Mouse (Mus musculus): ENCODE data around the gene Ripk1.
A peak's percentile ranks its signal among the peaks of the same experiment; 100 is the strongest.

Ripk1 gene

DNA sequence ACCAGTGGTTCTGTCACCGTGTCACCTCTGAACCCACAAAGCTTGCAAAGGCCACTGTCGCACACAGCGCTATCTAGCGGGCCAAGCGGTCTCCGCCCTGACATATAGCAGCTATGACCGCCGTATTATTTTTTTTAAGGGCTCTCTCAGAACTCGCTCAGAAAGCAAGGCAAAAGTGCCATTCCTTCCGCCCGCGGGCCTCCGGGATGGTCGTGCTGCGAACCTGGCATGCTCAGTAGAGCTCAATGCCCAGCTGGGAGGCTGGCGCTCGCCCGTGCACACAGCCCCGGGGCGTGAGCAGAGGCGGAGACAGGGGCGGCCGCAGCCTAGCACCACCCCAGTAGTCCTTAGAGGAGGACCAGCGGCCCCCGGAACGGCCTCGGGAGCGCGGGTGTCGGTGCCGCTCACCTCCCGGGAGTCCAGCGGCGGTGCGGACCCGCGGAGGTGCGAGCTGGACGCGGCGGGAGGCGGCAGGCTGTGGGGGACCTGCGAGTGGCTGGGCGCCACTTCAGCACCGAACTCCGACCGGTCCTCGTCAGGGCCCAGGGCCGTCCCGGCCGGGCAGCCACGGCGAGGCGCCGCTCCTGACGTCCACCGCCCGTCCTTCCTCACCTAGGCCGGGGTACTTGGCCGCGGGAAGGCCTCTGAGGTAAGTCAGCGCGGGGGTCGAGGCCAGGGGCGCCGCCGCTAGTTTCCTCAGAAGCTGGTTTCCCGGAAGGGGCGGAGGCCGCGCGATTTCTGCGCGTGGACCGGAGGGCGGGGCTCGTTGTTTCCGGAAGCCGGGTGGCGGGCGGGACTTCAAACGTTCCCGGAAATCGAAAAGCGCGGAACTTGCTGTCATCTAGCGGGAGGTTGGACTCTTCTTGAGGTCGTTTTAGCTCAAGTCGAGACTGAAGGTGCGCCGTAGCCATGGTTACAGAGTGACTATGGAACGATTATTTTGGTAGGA, at the start of gene Ripk1, which contains the start of gene Serpinb6a:
Gene Ripk1, plus strand, starts transcription at position 306 of the 949 bp plus-strand sequence.
Gene Serpinb6a, minus strand, starts transcription at position 737 of the 949 bp plus-strand sequence.
- peak; percentile 90 for ATAC-seq (ENCODE audit: insufficient number of reproducible peaks, low FRiP score, low TSS enrichment)

DNA sequence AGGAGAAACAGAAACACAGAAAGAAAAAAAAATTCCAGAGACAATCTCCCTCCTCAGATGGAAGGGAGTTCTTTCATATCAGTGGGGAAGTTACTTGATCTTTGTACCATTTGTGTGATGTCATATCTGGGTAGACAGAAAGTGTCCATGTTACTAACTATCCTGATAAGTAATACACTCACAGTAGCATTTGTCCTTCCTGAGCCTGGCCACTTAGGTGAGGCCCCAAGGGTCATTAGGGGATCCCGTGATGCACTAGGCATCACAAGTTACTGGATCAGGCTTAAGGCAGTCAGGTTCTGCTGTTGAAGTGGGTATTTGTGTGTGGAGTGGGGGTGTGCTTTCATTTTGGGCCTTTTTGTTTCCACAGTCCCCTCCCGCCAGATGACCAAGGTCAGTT, 49.2 kb upstream of the Ripk1 start:
- ATAC-seq (ENCODE audit: insufficient number of reproducible peaks, low FRiP score, low TSS enrichment): no peak

DNA sequence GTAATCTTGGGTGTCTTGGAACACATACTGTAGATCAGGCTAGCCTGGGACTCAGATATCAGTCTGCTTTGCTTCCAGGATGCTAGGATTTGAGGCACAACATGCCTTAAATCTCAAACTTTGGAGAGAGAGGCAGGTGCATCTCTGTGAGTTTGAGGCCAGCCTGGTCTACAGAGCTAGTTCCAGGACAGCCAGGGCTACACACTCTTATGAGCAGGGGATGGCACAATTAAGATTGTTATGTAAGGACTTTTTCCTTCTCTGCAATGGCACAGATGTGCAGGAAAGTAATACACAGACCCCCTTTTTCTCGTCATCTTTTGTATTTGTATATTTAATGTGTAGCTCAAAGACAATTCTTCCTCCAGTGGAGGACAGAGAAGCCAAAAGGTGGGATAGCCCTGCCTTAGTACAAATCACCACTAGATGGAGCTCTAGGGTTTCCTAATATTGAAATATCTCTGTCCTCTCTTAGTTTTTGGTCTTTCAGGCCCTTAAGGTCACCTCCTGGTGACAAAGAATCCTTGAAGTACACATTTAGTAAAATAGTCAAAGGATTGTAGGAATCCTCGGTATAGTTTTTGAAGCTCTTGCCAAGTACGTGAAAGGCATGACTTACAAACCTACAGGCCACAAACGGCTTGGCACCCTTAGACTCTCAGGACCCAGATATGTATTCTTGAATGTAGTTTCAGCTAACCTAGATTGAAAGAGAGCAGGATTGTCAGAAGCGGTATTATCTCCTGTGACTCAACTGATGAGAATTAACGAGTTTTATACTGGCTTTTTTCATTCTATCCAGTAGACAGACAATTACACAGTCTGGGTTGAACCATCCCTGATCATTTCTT, 45.4 kb upstream of the Ripk1 start:
- peak; percentile 82 for ATAC-seq (ENCODE audit: insufficient number of reproducible peaks, low FRiP score, low TSS enrichment)

DNA sequence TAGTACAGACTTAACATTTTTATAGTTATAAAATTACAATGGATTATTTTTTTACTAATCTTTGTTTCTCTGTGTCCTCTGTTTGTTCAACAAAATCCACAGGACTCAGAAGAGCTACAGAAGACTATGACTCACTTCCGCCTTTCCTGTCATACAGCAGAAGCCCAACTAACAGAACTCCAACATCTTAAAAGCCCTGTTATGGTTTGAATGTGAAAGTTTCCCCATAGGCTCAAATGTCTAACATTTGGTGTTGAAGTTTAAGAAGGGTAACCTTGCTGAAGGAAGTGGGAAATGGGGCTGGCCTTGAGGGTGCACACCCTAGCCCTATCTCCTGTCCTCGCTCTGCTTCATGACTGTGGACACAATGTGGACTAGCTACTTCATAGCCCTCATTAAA, 42.4 kb upstream of the Ripk1 start:
- ATAC-seq (ENCODE audit: insufficient number of reproducible peaks, low FRiP score, low TSS enrichment): no peak

DNA sequence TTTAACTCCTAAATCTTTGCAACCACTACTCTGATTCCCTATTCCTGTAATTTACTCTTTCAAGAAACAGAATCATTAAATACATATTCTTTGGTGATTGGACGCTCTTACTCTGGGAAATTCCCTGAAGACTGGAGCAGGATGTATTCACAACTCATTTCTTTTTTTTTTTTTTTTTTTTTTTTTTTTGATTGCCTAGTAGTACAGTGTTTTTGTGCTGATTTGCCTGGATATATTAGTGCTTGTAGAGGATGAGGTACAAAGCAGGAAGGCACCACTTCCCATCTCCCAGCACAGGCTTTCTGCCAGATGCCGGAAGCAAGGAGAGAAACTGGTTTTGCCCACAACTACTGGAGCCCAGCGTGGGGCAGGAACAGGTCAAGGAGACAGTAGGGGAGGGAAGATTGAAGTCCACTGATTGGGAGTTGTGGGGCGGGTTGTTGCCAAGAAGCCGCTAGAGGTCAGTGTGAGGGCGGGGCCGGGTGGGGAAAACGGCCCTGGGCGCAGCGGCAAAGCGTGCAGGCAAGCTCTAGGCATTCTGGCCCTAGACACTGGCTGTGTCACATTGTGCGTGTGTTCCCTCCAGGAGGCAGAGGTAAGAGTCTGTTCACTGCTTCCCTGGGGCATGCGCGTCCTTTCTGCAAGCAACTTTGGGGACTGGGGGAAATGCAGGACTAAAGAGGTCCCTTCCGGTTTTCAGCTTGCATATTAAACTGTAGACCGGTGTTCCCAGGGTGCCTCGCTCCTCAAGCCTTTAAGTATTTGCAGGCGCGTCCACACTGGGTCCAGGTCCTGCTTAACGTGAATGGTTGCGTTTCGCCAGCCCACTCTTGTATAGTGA, 37.7 kb upstream of the Ripk1 start, which contains the start of gene Nqo2:
Gene Nqo2, plus strand, starts transcription at position 482 of the 841 bp plus-strand sequence.
- ATAC-seq (ENCODE audit: insufficient number of reproducible peaks, low FRiP score, low TSS enrichment): peak; percentile 87

DNA sequence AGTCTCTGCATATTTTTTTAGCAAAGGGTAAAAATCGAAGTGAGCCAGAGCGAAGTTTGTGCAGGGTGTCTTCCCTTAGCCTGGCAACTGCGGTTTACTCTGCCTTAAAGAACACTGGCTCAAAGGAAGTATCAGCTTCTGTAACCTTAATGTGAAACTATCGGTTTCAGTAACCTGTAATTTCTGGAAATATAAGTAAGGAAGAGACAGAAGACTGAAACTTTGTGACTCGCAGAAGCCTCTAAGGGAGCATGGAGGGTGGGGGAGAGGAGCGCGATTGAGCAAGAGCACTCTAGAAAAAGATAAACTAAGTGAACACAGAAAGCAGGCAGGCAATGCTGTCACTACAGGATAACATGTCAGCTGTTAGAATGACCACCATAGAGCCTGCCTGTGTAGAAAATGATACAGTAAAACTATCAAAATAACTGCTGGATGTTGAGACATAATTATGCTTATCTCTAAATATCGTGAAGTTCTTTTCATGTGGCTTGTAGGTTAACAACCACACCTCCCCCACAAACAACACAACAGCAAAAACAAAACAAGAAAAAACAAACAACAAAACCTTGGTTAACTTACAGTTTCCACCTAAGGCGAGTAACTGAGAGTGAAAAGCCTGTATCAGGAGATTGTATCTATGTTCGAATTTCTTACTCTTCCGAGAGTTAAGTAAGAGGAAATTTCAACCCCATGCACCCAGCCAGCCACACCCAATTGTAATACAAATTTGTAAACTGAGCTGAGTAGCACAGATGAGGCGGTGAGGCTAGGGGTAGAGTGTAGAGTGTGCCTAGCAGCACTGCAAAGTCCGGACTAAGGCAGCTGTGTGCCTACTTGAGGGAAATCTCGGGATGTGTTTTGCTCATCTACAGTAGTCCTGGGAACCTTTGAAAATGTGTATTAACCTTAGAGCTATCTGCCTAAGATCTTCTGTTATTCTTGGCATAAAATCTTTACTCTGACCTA, 36.8 kb upstream of the Ripk1 start:
- no peak for ATAC-seq (ENCODE audit: insufficient number of reproducible peaks, low FRiP score, low TSS enrichment)

DNA sequence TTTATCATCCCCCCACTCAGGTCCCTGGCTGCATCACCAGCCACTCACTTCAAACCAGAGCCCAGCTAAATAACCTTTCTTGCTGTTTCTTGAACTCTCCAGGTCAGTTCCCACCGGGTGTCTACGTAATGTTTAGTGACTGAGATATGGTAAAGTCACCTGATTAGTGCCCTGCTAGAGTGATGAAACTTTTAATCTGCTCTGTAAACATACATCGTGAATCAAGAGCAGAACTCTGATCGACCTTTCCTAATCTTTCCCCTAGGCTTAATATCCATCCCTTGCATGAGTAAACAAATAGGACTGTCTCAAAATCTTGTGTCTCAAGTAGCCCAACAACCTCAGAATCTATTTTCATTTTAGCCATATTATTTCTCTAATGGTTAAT, 36.1 kb upstream of the Ripk1 start:
- ATAC-seq (ENCODE audit: insufficient number of reproducible peaks, low FRiP score, low TSS enrichment): no peak

DNA sequence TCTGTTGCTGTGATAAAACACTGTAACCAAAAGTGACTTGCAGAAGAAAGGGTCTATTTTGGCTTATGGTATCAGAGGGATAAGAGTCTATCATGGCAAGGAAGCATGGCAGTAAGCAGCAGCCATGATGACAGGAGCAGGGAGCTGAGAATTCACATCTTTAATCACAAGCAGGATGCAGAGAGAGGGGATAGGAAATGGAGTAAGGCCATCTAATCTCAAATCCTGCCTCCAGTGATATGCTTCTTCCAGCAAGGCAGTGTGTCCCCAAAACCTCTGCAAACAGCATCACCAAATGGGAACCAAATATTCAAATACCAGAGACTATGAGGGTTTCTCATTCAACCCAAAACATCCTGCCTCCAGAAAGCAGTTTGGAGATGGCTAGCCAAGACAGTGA, 35.6 kb upstream of the Ripk1 start:
- no peak for ATAC-seq (ENCODE audit: insufficient number of reproducible peaks, low FRiP score, low TSS enrichment)

DNA sequence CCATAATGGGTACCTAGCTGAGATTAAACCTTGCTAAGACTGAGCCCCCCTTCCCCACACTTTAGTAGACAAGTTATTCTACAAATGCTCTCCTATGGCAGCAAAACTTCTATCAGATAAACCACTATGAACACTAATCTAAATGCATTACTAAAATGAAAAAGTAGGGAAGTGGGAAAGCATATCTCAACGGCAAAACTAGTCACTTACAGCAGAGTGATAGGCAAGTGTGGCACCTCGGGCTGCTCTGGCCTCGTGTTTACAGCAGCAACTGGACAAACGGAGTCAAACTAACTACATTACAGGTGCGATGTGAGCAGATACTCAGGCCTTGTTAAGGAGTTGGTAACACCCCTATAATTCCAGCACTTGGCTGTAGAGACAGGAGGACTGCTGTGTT, 12.5 kb upstream of the Ripk1 start:
- ATAC-seq (ENCODE audit: insufficient number of reproducible peaks, low FRiP score, low TSS enrichment): no peak

DNA sequence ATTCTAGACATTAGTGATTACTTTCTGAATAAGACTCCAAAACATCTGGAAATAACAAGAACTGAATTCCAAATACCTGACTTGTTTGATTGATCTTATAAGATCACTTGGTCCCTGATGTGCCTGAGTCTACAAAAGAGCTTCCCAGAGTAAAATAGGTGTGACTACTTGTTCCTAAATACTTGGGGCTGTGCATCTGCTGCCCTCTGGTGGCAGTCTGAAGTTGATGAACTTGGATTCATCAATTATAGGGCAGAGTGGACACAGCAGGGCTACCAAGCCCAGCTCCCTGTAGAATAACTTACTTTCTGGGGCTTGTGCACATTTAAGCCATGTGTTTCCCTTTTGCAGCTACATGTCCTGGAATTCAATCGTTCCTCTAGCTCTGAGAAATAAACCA, 7.0 kb upstream of the Ripk1 start:
- ATAC-seq (ENCODE audit: insufficient number of reproducible peaks, low FRiP score, low TSS enrichment): peak; percentile 80

DNA sequence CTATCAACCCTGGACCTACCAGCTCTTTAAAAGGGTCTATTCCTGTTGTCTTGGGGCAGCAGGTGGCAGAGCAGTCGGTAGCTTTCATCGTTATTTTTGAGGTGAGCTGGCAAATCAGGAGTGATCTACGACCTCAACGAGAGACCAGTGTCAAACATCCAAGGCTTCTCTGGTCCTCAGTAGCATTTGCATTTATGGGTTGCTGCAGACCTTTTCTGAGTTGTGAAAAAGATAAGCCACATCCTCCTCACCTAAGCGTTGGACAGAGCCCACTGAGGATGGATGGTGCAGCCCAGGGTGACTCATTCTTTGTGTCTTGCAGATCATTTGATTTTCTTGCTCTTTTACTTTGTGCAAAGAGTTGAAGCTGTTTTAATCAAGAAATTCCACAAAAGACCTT, 895 bp downstream of the Ripk1 start:
- no peak for ATAC-seq (ENCODE audit: insufficient number of reproducible peaks, low FRiP score, low TSS enrichment)

DNA sequence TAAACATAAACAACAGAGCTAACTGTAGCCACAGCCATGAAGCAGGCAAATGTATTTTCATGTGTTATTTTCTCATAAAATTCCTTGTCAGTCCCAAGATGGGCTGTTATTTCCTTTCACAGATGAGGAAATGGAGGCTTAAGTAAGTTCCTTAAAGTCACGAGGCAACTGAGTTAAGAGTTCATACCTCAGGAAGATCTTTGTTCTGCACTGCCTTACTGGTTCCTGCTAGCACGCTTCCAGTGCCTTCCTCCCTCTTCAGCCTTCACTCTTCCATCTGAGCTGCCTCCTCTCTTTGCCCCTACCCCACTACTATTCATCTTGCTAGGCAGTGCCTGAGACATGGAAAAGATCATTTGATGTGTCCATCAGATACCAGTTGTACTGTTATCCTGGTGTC, 5.1 kb downstream of the Ripk1 start:
- no peak for ATAC-seq (ENCODE audit: insufficient number of reproducible peaks, low FRiP score, low TSS enrichment)

DNA sequence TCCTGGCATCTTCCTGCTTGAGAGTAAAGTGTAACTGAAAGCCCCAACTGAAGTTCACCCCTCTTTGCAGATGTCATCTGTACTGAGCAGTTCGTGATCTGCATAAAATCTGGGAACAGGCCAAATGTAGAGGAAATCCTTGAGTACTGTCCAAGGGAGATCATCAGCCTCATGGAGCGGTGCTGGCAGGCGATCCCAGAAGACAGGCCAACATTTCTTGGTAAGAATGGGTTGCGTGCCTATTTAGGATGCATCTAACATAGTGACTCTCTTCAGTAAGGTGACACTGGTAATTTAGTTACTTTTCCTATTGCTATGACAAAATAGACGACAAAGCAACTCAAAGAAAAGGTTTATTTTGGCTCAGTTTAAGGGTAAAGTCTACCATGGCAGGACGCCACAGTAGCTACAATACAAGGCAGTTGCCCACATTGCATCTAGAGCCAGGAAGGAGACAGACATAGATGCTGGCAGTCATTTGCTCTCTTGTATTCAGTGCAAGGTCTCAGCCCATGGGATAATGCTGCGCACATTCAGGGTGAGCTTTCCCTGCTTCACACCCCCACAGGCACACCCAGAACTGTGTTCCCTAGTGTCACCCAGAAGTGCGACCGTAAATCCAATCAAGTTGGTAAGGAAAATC, 14.9 kb downstream of the Ripk1 start:
- ATAC-seq (ENCODE audit: insufficient number of reproducible peaks, low FRiP score, low TSS enrichment): peak; percentile 40; the same call in 1 of the 2 replicates

DNA sequence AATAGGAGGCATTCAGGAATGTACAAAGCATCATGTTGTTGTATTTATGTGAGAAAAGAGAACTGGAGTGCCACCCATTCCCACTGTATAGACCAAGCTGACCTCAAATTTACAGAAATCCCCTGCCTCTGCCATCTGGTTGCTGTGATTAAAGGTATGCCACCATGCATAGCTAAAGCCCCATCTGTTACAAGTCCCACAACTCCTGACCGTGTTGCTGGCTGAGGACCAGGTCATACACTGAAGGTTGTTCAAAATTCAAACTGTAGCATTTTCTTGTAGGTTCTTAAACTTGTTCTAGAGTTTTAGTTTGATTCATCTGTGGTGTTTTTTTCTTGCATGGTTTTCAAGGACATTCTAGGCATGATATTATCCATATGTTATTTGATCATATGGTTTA, 16.4 kb downstream of the Ripk1 start:
- ATAC-seq (ENCODE audit: insufficient number of reproducible peaks, low FRiP score, low TSS enrichment): no peak

DNA sequence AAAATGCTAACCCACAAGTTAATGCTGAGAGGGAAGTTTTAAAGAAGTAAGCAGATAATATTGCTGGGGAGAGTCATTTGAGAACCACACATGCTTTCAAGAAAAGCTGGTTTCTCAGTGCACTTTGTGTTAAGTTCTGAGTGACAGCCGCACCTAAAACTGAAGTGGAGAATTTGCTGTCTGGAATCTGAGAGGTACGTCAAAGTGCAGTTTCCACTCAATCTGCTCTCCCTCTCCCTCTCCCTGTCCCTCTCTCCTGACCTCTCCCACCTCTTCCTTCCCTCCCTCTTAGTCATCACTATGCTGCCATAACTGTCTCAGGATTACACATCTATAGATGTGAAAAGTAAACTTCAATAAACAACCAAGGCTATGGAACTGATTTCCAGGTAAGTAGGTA, 19.8 kb downstream of the Ripk1 start:
- no peak for ATAC-seq (ENCODE audit: insufficient number of reproducible peaks, low FRiP score, low TSS enrichment)

DNA sequence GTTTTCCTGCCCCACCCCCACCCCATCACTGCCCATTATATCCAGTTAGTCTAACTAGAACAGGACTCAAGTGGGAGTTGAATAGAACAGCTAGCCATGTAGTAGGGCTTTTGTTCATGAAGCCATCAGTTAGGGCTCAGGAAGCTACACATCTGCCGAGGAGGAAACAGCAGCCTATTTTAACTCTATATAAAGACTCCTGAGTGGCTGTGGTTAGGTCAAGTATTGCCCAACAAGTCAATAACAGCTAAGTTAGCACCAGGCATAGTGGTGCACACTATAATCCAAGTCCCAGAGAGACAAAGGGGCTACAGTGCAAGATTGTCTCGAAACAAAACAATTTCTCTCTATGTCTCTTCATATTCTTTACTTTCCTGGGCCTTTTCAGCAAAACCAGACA, 29.9 kb downstream of the Ripk1 start:
- no peak for ATAC-seq (ENCODE audit: insufficient number of reproducible peaks, low FRiP score, low TSS enrichment)

DNA sequence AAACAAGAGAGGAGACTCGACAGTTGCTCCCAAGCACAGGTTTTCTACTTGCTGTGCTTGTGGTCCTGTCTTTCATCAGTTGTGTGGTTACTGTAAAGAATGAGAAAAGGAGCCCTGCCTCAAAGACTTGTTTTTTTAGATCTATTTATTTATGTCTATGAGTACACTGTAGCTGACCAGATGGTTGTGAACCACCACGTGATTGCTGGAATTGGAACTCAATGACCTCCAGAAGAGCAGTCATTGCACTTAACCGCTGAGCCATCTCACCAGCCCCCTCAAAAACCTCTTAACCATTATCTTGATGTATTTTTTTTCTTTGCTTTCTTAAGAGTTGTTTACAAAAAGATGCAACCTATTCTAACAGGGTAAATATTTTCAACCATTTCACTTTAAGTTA, 33.3 kb downstream of the Ripk1 start:
- no peak for ATAC-seq (ENCODE audit: insufficient number of reproducible peaks, low FRiP score, low TSS enrichment)

DNA sequence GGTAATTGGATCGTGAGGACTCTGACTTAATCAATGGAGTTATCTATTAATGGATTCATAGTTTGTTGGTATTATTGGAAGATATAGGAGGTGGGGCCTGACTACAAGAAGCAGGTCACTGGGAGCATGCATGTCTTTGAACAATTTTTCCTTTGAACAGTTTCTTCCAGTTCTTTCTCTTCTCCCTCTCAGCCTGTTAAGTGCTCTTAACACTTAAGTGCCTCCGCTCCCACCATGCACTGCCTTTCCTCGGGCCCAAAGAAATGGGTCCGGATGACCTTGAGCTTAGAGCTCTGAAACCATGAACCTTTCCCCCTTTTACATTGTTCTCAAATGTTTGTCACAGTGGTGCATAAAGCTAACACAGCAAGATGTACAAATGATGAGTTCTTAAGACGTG, 34.6 kb downstream of the Ripk1 start:
- no peak for ATAC-seq (ENCODE audit: insufficient number of reproducible peaks, low FRiP score, low TSS enrichment)
